Mouse (Mus musculus) lung, adult 18-20 months (tissue): ENCODE data around the gene 1700018B08Rik.
A peak's percentile ranks its signal among the peaks of the same experiment; 100 is the strongest.

Experiments used
- DNase-seq, 2 experiments: peaks; one replicate each; pipeline ENCODE4 v3.0.0; 2022; ENCODE audit warnings: mixed read lengths in 2 of 2

The 1700018B08Rik gene

DNA sequence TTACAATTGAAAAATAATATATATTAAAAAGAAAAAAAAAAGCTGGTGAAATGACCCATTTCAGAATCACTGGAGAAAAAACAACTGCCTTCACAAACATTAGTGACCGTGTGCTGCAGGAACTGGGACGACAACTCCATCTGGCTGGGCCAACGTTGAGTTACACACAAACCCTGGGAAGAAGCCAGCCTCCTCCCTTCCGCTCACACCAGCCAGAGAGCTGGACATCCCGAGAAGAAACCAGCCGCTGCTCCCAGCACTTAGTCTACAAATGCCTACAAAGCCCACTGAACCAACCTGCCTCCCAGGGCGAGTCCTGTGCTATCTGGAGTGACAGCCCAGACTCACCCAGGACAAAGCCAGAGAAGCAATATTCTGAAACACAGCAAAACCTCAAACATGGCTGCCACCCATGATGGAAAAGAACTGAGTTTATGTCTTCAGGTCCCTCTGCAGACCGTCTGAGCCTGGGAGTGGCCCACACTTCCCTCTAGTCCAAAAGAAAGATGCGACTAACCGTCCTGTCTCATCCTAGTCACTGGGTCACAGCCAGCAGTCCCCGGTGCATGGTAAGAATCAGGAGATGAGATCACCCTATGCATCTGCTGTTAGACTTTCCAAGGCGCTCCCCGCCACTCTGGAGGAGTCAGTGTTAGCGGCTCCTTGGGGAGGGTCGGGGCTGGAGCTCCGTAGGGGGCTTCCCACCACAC is 17.7 kb upstream of the 1700018B08Rik start:
- DNase-seq = peak; percentile 43 to 67

DNA sequence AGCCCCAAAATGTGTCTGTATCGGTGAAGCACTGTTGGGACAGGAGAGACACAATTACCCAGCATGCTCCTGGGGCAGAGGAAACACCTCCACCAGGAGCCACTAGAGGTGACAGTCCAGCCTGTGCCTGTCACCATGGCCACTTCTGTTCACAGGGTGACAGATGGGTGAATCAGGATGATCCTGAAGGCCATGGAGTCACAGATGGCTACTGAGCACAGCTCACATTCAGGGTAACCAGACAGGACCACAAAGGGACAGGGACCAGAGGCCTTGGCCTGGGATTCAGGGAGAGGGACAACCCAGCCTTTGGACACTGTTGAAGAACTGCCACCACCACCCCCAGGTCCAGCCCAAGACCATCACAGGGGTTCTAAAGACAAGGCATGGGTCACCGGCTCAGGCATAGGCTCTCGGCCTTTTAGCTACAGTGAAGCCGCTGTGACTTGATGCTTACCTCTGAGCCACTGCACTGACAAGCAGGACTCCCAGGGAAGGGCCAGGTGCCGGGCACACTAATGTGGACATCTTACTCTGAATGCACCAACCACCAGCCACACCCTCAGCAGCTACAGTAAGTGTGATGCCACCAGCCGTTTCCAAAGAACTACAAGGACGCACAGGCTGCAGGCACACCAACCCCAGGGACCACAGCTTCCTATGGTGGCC is 16.4 kb upstream of the 1700018B08Rik start:
- no peak for DNase-seq

DNA sequence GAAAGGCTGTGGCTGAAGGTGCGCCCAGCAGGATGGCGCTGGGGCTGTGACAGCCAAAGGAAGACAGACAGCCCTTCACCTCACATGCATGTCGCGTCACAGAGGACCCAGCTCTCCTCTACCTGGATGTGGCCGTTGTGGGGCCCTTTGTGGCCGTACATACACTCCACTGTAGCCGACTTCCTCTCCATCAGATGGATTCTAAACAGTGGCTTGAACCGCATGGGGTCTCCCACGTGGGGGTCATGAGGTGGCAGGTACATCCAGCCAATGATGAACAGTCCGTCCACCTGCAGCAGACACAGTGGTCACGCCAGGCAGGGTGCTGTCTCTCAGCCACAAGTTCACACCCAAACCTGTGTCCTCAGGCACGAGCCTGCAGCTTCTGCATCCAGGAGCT is 15.7 kb upstream of the 1700018B08Rik start:
- DNase-seq = no peak

DNA sequence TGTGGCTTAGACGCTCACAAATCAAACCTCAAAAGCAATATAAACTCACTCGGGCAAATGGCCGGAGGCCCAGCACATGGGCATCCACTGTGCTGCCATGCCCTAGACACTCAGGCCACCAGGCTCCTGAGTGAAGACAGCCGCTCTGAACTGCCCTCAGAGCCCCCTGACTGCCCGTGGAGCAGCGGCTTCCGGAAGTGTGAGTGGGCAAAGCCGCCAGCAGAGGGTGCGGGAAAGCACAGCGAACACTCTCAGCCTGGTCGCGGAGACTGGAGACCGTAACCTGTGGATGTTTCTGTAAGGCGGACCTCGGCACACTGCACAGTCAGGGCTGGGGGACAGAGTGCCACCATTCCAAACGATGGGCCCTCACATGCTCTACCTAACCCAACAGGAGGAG is 14.4 kb upstream of the 1700018B08Rik start:
- no peak for DNase-seq

DNA sequence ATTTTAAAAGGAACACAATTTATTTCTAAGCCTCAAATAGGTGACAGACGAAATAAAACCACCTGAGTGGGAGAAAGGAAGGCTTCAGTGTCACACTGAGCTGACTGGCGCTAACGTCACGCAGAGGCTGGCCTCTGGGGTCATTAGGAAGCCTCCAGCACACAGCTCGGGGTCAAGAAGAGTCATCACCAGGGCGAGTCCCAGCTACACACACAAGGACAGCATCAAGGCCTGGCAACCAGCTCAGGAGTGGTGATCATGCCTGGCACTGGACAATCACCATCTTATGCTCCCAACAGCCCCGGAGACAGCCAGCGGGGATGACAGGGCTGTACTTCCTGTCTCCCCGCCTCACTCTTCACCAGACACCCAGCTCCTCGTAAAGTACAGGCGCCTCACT is 13.6 kb upstream of the 1700018B08Rik start:
- no peak for DNase-seq

DNA sequence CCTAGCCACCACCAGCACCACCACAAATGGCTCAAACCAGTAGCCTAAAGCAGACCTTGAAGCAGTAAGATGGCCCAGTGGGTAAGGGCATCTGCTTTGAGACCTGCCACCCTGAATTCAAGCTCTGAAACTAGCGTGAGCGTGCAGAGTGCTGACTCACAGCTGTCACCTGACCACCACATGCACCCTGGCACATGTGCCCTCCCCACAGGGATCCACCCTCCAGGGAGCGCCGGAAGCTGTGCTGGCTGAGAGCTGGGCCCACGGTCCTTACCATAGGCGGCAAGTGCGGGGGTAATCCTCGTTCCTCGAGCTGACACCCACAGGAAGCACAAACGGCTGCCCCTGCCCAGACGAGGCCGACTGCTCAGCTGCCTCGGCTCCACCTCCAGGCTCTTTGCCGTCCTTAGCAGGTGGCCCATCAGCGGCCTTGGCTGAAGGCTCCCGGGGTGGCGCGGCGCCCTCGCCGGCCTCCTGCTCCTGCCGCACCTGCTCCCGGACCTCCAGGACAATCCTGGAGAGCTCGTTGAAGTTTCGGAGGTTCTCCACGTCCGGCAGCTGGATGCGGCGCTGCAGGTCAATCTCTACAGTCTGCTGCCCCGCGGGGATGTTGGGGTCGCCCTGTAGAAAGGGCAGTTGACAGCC is 9.8 kb upstream of the 1700018B08Rik start:
- DNase-seq = no peak

DNA sequence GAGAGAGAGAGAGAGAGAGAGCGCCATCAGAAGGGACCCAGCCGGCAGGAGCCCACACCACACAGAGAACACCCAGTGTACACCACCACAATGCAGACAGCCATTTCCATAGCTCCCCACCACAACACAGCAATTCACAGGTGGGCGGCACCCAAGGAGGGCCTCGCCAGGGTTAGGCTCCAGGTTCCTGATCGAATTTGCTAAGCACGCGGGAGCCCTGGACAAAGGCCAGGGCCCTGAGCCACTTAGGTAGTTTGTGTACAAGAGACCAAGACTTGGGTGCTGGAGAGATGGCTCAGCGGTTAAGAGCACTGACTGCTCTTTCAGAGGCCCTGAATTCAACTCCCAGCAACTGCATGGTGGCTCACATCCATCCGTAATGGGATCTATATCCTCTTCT is 8.4 kb upstream of the 1700018B08Rik start:
- DNase-seq = peak; percentile 36 to 50

DNA sequence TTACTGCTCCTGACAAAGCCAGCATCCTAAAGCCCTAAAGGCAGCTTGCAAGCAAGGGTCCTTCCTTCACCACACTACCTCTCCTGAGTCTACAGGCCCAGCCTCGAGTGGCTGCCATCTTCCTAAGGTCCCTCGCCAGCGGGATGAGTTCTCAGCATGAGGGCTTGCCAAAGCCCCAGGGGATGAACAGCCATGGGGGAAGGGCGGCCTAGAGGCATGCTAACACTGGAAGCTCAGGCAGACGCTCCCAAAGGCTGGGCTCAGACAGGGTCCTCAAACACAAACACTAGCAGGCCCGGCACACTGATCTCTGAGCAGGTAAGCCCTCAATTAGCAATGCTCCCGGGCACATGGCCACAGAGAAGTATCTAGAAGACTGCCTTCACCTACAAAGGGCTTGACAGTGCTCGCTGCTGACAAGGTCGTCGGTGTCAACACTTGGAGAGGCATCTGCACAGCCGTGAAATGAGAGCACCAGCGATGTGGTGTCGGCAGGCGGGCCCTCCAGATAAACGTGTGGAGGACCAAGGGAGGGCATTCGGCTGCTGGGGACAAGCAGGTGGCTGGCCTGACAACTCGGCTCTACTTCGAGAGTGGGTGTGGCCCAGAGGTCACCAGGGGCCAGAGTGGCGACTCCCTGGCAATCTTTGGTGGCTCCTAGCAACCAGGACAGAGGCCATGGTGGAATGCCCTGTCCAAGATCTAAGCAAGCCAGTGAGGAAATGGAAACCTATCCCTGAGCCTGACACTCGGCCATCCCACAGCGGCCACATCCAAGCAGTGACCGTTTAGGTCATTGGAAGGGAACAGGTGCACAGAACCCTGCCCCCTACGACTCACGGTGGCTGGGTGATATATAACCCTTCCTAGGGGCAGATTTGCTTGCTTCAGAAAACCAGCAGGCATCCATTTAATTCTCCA is 7.2 kb upstream of the 1700018B08Rik start:
- peak in 1 of 2 experiments; percentile 33 for DNase-seq

DNA sequence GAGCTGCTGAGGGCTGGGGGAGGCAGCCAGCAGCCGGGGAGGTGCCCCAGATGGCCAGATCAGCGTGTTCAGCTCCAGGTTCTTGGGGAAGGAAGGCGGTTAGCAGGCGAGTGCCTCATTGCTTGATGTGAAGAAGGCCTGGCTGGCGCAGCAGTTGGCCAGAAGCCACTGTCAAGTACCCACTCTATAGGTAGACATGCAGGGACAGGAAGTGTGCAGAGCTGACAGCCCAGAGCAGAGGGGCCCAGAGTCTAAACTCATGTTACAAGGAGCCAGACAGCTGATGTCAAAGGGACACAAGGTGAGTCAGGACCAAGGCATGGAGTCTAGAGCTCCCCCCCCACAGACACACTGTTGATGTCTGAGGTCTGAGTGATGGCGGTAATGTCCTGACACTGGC is 5.9 kb upstream of the 1700018B08Rik start:
- DNase-seq = peak in 1 of 2 experiments; percentile 51

DNA sequence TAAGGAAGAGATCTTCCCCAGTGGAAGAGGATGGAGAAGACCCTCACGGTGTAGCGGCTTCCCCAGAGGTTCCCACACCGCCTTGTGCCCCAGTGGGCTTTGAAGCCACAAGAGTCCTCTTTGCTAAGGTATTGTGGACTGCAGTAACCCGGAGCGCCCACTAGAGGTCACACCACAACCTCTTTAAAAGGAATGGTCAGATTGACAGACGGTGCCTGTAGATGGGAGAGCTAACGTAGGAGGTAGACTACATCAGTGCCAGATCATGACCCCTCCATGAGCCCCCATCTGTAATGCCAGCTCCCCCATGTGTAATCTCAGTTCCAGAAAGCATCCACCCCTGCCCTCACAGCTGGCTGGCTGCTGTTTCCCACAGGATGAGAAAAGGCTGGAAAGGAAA is 3.0 kb upstream of the 1700018B08Rik start:
- DNase-seq = peak; percentile 77 to 78

DNA sequence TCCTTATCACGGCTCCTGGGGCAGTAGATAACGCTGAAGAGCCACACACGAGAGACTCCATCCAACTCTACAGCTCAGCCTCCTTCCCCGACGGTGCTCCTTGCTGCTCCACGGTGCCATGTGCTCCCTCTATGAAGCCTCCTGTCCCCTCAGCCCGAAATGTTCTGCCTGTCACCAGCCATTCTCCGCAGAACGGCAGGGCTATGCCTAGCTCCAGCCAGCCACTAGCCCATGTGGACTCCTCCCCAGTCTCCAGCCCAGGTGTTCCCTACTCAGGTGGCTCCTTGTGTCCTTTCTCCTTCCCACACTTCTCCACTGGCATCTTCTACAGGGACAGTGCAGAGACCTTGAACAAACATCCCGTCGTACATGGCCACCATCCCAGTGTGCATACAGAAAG is 816 bp upstream of the 1700018B08Rik start:
- no peak for DNase-seq

DNA sequence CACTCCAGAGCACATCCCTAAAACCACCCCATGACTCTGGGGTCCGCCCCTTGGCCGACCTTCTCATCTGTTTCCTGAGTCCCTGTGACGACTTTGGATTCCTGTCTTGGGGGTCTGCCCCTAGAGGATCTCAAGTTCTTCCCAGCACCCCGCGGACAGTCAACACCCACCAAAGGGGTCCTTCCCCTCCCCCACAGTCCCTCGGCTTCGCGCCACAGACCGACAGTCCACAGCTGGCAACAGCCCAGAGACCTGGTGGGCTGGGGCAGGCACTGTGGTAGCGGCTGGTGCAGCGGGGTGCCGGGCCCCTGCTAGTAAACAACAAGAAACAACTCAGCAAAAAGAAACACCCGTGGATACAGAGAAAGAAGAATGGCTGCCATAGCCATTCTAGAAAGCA is 1.2 kb downstream of the 1700018B08Rik start:
- DNase-seq = no peak

DNA sequence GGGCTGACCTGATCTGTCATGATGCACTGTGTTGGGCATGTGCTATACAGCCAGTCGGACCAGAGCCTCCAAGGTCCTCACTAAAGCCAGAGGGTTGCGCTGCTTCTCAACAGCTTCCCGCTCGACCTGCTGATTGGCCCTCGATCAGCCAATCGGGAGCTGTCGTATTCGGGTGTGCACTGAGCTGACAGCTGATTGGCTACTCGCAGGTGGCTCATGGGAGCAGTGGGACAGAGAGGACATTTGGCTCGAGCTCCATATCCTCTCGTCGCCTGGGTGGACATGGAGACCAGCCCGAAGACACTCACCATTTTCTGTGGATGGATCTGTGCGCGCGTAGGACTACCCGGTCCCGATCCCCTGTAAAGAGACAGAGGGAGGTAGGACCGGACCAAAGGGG is 2.3 kb downstream of the 1700018B08Rik start:
- DNase-seq = no peak

DNA sequence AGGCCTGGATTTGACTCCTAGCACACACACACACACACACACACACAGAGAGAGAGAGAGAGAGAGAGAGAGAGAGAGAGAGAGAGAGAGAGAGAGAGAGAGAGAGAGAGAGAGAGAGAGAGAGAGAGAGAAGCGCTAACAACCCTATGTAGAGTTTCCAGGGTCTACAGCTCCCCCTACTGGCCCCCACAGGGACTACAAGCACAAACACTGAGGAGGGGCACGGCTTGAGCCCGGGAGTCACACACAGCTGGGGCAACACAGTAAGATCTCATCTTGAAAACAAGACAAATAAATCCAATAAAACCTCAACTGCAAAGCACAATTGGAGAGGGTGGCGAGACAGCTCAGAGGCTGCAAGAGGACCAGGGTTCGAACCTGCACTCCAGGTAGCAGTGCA is 11.7 kb downstream of the 1700018B08Rik start:
- no peak for DNase-seq

DNA sequence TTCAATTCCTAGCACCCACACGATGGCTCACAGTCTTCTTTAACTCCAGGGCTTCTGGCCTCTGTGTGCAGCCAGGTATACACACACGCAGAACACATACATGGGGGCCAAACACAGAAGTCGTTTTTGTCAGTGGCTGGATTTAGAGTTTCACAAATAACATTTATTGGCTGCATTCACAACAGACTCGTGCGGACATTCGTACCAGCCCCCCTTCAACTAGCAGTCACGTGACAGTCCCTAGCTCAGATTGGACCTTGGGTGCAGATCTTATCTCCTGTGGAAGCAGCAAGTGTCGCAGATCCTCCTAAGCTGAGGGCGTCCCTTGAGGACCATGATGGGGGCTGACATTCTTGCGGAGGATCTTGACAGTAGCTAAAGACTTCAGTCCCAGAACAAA is 13.5 kb downstream of the 1700018B08Rik start:
- DNase-seq = no peak

DNA sequence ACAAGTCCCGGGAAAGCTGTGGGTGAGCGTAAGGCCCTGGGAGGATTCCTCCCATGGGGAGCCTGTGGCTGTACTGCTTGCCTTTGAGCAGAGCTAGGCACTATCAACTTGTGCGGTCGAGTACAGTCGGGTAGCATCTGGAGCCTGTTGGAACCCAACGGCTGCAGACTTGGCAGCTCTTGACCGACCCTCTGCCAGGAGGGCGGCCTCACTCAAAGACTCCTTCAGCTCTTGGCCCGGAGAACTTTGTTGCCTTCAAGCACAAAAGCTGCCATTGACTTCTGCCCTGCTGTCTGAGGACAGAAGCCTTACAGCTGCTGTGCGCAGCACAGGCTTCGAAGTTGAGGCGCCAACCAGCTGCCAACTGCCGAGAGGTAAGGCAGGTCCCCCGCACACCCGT is 15.3 kb downstream of the 1700018B08Rik start:
- DNase-seq = peak in 1 of 2 experiments; percentile 20

DNA sequence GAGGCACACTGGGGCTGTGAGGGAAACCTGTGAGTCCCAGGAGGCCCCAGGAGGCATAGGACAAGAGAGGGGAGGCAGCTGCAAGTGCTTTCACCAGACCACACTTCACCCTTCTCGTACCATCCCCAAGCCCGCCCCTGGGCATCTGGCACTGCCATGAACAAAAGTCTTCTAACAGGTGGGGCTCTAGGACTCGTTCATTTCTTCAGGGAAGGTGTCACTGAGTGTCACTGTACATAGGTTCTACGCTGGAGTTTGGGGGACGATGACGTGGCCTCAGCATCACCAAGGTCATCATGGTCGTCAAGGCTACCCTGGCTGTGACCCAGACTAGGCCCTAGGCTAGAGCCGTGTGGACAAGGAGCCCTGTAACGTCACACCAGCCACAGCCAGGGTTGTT is 16.4 kb downstream of the 1700018B08Rik start:
- no peak for DNase-seq

DNA sequence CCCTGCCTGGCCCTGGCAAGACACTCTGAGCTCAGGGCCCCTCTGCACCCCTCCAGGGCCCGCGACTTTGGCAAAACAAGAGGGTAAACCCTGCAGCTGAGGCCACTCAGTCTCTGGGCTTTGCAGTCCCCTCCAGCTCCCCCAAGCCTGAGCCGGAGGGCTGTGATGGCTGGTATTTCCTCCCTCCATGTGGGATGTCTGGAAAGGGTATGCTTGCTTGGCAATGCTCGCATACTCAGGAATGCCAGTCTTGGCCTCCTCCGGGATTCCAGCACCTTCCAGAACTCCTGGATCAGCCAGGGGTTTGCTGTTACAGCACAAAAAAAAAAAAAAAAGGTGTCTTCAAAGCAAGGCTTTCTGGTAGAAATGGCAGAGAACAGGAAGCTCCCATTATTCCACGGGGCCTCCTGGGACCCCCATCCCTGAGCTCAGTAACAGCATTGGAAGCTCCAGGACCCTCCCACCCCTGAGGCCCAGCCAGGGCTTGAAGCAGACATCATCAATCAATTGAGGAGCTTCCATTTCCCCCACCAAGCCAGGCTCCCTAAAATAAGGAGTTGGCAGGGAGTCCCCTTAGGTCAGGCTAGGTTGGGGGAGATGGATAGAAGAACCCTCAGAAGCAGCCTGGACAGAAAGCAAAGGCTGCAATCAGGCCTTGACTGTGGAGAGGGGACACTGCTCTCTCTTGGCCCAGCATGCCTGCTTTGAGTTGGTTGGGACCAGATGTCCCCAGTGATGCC is 17.1 kb downstream of the 1700018B08Rik start:
- DNase-seq = no peak

DNA sequence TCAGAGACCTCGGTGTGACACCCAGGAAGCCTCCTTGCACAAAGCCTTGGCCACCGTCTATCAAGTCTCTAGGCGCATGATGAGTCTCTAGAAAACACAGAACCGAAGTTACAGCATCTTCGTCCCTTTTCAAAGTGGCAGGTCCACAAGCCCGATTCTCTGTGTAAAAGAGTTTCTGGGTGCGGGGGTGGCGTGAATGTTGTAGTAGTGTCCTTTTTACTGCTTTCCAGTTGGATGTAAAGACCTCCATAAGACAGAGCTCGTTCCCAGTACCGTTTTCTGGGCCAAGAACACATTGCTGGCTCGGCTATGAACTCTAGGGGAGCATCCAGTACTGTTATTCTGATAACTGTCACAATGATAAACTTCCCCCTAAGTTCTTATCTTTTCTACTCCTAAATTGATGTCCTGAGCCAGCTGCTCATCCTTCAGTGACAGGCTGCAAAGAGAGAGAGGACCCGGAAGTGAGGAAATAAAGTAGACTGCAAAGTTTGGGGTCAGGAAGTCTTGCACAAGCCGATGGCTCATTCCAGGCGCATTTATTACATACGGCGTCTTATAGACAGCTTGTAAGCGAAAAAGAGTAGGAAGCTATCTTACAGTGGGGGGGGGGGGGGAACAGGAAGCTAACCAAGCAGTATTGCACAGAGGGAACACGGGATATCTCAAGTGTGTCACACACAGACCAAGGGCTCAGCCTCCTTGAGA is 18.9 kb downstream of the 1700018B08Rik start:
- DNase-seq = no peak

DNA sequence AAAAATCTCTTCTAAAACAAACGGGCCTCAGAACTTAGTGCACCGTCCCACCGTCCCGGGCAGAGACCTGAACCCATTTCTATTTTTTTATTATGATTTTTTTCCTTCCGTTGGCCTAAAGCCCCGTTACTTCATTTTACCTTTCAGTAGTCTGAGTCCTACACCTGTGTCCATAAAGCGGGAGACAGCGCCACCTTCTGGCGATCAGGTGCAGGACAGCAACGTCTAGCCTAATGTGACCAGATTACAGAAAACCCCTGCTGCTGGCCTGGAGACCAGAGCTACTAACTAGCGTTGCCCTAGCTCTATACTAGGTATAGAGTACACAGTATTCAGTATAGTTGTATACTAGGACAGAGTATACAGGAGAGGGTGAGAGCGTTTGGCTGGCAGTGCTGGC is 30.7 kb downstream of the 1700018B08Rik start:
- peak; percentile 67 to 69 for DNase-seq

DNA sequence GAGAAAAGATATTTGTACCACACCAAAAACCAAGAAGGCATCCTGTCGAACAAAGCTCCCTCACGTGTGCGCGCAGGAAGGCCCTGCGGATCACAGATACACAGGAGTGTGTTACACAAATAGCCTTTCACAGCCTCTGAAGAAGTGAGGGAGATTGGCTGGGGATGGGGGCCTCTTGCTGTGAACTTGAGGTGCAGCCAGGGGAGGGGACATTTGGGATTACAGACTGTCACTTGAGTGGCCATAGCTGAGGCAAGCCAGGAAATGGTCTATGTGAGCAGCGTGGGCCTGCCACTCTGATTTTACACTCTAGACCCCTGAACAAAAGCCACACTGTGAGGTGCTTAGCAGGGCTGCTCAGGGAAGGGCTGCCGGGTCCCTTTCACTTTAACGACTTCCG is 32.4 kb downstream of the 1700018B08Rik start:
- no peak for DNase-seq

DNA sequence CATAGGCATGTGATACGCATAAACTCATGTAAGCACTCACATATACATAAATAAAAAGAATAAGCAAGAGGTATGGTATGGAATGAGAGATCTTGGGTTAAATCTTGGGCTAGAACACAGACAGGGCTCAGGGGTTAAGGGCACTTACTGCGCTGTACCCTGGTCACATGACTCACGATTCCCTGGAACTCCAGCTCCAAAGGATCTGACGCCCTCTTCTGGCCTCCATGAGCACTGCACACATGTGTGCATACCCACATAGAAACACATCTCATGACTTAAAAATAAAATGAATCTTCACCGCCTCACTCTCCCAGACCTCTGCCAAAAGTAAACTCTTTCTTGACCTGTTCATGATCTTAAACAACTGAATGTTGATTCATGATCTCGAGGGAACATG is 46.5 kb downstream of the 1700018B08Rik start:
- no peak for DNase-seq
